Mouse (Mus musculus) forebrain, postnatal 0 days (tissue): ENCODE data around the gene Oprl1. TPM values are rescaled to one million over a fixed set of nuclear protein-coding genes. Genes with fewer than 3 reads are reported as not detected.
A peak's percentile ranks its signal among the peaks of the same experiment; 100 is the strongest.

ENCODE experiments used
- ATAC-seq: fragments of 200-750 bp; cut with Nextera tagmentation; 2 replicates; pipeline ENCODE4 v1.8.0; 2017; ENCODE audit warnings: mild to moderate bottlenecking, moderate library complexity
- DNase-seq: peaks from one replicate; pipeline ENCODE4 v3.0.0-alpha.2; 2015
- H3K27ac ChIP-seq: fragments of 300-500 bp; sonication (generic); 2 replicates; pipeline ENCODE4 v1.5.1; 2014; ENCODE audit warnings: low read depth, mild to moderate bottlenecking, antibody characterized with exemption, low read length, moderate library complexity, mixed read lengths
- H3K27me3 ChIP-seq: fragments of 300-500 bp; sonication (generic); 2 replicates; pipeline ENCODE4 v1.6.1; 2014; ENCODE audit warnings: mild to moderate bottlenecking, low read length, mixed read lengths; ENCODE audit not compliant: insufficient read depth
- H3K36me3 ChIP-seq: fragments of 300-500 bp; sonication (generic); 2 replicates; pipeline ENCODE4 v1.6.1; 2014; ENCODE audit warnings: mild to moderate bottlenecking, moderate library complexity; ENCODE audit not compliant: insufficient read depth
- H3K4me1 ChIP-seq: fragments of 300-500 bp; sonication (generic); 2 replicates; pipeline ENCODE4 v1.6.1; 2014; ENCODE audit warnings: antibody characterized with exemption; ENCODE audit not compliant: insufficient read depth
- H3K4me2 ChIP-seq: fragments of 300-500 bp; sonication (generic); 2 replicates; pipeline ENCODE4 v1.6.1; 2014; ENCODE audit warnings: low read depth, mild to moderate bottlenecking, moderate library complexity
- H3K4me3 ChIP-seq: fragments of 300-500 bp; sonication (generic); 2 replicates; pipeline ENCODE4 v1.5.1; 2014; ENCODE audit warnings: low read depth, low read length, mixed read lengths
- H3K9ac ChIP-seq: fragments of 300-500 bp; sonication (generic); 2 replicates; pipeline ENCODE4 v1.6.1; 2014; ENCODE audit warnings: mild to moderate bottlenecking
- H3K9me3 ChIP-seq: fragments of 300-500 bp; sonication (generic); 2 replicates; pipeline ENCODE4 v1.6.1; 2016; ENCODE audit warnings: low read length
- CTCF ChIP-seq: sonication (generic); IDR thresholded peaks from 2 replicates; pipeline ENCODE4 v1.5.1; 2016; ENCODE audit warnings: antibody characterized with exemption, control low read depth, low read depth
- WGBS: fragments of 180-500 bp; shearing (Covaris S2); extraction: QIAGEN DNeasy Blood & Tissue Kit; methylation state at CpG from one replicate; pipeline ENCODE4 v1.1.7; 2014; 5-methylcytosine and 5-hydroxymethylcytosine counted together
- polyA plus RNA-seq: library from polyadenylated mRNA; unstranded; fragments of >200 nt; fragmentation: Nextera tagmentation; extraction: Ambion mirVana; gene quantifications from 2 replicates; pipeline ENCODE4 v1.2.1, GENCODE M21; 2015
- total RNA-seq: library from RNA; depleted of rRNA; stranded (reverse); fragments of >200 nt; gene quantifications from 2 replicates; pipeline ENCODE4 v1.2.3, GENCODE M21; 2014

Oprl1 gene
- total and polyA plus RNA-seq, 2 experiments from 2014 or later, result 62.5 to 134 TPM

DNA sequence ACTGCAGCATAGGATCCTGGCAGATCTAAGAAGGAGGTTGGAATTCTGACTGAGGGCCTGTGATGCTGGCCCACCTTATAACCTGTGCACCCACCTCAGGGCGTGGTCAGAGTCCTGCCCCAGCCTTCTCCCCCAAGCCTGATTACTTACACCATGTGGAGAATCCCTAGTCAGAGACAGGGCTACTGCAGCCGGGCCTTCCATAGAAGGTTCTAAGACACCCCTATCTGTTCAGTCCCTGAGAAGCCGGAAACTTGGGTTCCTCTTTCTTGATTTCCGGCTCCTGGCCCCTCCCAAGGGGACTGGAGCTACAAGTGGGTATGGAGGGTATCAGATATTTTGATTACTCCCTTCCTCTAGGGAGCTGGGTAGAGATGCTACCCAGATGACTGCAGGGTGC, 23.2 kb upstream of the Oprl1 start:
- Histone ChIP-seq H3K4me3 (no peak overlapping the region), H3K4me2 (no peak overlapping the region), H3K9me3 (no peaks in the 10 kb centered on the region), H3K36me3 (peaks cover 29% of the 10 kb centered on the region), H3K9ac (no peak overlapping the region), H3K27ac (no peak overlapping the region), H3K4me1 (peaks cover 6% of the 10 kb centered on the region), H3K27me3 (no peaks in the 10 kb centered on the region)
- no peak for TF ChIP-seq CTCF
- 93% methylated on average over 4 of the region's 4 CpGs for WGBS
- ATAC-seq (no peak), DNase-seq (no peak)

DNA sequence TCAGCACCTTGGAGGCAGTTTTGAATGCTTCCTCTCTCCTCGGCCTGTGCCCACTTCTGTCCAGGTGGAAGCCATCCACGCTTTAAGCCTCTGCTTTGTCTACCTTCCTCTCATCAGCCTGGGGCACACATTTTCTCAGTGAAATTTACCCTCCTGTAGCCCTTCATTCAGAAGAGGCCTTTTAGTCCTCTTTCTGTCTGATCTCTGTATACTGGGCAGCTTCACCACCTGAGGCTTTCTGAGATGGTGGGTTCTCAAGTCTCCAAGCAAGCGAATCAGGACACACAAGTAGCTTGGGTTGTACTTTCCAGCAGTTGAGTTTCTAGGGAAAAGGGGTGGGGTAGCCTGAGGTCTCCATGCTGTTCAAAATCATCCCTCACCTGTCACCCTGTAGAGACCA, 22.5 kb upstream of the Oprl1 start:
- Histone ChIP-seq H3K9ac (no peak overlapping the region), H3K4me3 (no peak overlapping the region)

DNA sequence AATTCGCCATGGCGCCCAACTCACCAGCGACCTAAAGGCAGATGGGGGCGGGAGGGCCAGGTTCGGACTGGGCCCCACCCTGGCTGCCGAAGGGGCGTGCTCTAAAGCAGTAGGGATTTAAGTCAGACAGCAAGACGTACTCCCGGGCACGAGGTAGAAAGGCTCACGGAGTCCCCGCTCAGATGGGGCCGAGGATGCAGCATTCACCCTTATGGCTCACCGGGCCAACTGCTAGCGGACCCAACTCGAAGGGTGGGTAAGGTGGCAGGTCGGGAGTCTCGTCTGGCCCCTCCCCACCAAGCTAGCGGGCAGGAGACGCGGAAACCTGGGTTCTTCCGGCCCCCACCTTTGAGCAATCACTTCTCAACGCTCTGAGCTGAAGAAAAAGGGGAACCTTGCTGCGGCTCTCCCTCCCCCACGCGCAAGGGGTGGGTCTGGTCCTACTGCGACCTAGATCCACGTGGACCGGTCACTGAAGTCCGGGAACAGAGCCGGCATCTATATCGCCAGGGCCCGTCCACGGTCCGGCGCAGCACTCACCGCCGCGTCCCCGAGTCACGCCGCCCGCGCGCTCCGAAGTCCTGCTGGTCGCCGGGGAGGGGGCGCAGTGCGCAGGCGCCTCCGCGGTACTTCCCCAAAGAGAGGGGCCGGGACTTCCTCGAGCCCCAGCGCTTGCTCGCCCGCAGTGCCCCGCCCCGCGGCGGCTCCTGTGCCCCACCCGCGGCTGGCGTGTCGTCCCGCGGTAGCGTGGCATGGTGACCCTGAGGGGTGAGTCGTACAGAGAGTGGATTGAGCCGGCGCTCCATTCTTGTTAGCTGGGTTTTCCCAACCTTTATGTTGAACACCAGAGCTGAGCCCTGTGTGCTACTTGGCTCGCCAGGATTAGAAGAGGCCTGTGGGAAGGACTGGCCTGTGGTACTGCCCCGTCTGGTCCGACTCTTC, 21.2 kb upstream of the Oprl1 start, which contains the start of gene Rgs19:
Gene Rgs19, minus strand, starts transcription at position 639 of the 942 bp plus-strand sequence.
- 2% methylated on average over 69 of the region's 75 CpGs for WGBS

More for the DNA sequence above, 22.5 kb upstream of the Oprl1 start:
- Histone ChIP-seq H3K4me2 (peak overlapping the region; percentile 92), H3K9me3 (no peaks in the 10 kb centered on the region), H3K27ac (no peak overlapping the region), H3K27me3 (no peaks in the 10 kb centered on the region), H3K4me1 (peaks cover 6% of the 10 kb centered on the region), H3K36me3 (peaks cover 22% of the 10 kb centered on the region)
- TF ChIP-seq CTCF, result no peak
- DNase-seq, result no peak
- WGBS, result 93% methylated on average over 3 of the region's 3 CpGs
- ATAC-seq, result no peak

DNA sequence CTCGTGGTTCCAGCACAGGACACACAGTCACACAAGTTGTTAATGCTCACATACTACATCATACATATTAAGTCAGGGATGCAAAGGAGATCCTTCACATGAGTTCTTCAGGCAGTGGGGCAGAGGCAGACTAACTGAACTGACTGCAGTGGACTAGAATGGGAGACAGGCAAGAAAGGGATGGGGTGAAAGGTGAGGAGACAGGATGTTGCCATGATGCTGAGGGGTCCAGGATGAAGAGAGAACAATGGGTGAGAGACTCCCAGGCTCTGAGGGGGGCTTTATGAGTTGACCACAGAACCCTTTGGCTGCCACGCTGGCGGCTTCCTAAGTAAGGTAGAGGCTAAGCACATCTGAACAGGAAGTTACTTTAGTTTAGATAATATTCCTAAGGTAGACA, 20.2 kb upstream of the Oprl1 start:
- no peak overlapping the region for H3K9ac ChIP-seq
- H3K4me1 ChIP-seq, result peaks cover 6% of the 10 kb centered on the region
- no peak overlapping the region; the same call in 1 of the 2 replicates for H3K4me3 ChIP-seq
- H3K9me3 ChIP-seq, result no peaks in the 10 kb centered on the region
- H3K4me2 ChIP-seq, result peak overlapping the region; percentile 92; the same call in 1 of the 2 replicates
- TF ChIP-seq CTCF, result no peak
- H3K27me3 ChIP-seq, result no peaks in the 10 kb centered on the region
- no peak for ATAC-seq
- 86% methylated on average over 3 of the region's 3 CpGs for WGBS
- no peaks in the 10 kb centered on the region for H3K36me3 ChIP-seq
- no peak for DNase-seq
- no peak overlapping the region for H3K27ac ChIP-seq

More for the DNA sequence above, 21.2 kb upstream of the Oprl1 start, which contains the start of gene Rgs19:
- Histone ChIP-seq H3K27me3 (no peaks in the 10 kb centered on the region), H3K27ac (peak within 1 kb of the TSS; percentile 70), H3K9me3 (no peaks in the 10 kb centered on the region), H3K36me3 (peaks cover 9% of the 10 kb centered on the region), H3K4me3 (peak within 1 kb of the TSS; percentile 70), H3K9ac (peak within 1 kb of the TSS; percentile 63), H3K4me1 (peaks cover 6% of the 10 kb centered on the region), H3K4me2 (peak within 1 kb of the TSS; percentile 92)
- ATAC-seq (peak; percentile 86), DNase-seq (peak; percentile 83)
- TF ChIP-seq CTCF, result peak; percentile 31; the same call in 1 of the 2 replicates

DNA sequence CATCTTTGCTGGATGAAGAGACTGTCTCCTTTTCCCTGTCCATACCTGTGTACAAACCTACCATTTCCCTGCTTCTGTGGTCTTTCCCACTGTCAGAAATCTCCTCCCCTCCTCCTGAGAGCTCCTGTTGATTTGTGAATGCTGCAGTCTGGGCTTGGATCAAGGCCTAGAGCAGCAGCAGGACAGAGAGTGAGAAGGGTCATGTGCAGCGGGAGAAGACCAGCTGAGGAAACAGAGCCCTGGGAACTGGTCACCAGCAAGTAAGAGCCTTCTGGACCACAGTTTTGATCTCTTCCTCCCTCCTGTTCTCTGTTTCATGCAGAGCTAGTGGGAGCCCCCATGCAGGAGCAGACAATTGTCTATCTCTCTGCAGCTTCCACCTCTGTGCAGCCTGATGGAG, 19.0 kb upstream of the Oprl1 start:
- ATAC-seq (no peak), DNase-seq (no peak)
- no peaks in the 10 kb centered on the region for H3K27me3 ChIP-seq

DNA sequence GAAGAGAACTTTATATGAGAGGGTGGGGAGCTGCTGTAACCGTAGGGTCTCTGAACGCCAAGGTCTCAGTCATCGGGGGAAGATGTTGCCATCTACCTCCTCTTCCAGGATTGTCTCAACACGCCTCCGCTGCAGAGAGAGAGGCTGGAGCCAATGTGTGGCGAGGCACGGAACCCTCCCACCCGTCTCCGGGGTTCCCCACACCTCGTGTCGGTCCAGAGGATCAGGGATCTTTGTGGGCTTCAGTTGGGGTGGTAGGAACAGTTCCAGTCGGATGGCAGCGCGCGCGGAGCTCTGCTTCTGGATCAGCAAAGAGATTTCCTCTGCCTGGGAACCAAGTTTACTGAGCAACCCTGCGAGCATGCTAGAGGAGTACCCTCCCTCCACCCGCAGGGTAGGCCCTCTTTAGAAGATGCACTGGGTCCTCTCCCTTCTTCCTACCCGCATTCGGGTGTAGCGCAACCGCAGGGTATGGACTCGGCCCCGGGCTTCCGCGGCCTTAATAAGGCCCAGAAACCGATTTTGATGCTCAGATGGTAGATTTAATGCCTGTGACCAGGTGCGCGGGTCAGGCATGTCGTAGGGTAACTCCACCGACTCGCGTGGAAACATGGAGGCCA, 17.9 kb upstream of the Oprl1 start:
- Histone ChIP-seq H3K4me3 (no peak overlapping the region), H3K9me3 (no peaks in the 10 kb centered on the region), H3K4me1 (peaks cover 6% of the 10 kb centered on the region), H3K27ac (no peak overlapping the region), H3K4me2 (no peak overlapping the region), H3K27me3 (no peaks in the 10 kb centered on the region), H3K9ac (no peak overlapping the region), H3K36me3 (no peaks in the 10 kb centered on the region)
- TF ChIP-seq CTCF, result no peak
- ATAC-seq, result no peak
- no peak for DNase-seq
- WGBS, result 81% methylated on average over 33 of the region's 33 CpGs

More for the DNA sequence above, 19.0 kb upstream of the Oprl1 start:
- Histone ChIP-seq H3K36me3 (no peaks in the 10 kb centered on the region), H3K4me1 (peaks cover 6% of the 10 kb centered on the region), H3K9ac (no peak overlapping the region), H3K4me2 (no peak overlapping the region), H3K9me3 (no peaks in the 10 kb centered on the region), H3K4me3 (no peak overlapping the region), H3K27ac (no peak overlapping the region)
- TF ChIP-seq CTCF, result no peak
- WGBS, result 62% methylated on average over 1 of the region's 1 CpGs

DNA sequence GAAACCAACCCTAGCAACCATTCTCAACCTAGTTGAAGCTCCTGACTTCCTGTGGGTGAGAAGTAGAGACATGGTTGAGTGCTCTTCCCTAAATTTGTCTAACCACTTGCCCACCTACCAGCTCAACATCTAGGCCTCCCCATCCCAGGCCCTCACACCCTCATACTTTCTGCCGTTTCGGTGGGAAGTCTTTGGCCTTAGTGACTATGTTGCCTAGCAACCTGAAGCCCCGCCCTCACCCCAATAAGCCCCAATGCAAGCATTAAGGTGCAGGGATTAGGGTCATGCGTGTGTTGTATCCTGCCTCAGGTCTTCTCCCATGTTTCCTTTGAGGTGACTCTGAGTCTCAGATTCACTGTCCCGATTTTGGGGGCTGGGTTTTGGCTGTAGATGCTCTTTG, 16.6 kb upstream of the Oprl1 start, which contains the start of gene Lkaaear1:
Gene Lkaaear1, minus strand, starts transcription at position 202 of the 400 bp plus-strand sequence.
- no peak within 1 kb of the TSS for H3K9ac ChIP-seq
- no peaks in the 10 kb centered on the region for H3K36me3 ChIP-seq
- H3K27ac ChIP-seq, result no peak within 1 kb of the TSS
- no peak for ATAC-seq
- DNase-seq, result no peak
- H3K9me3 ChIP-seq, result no peaks in the 10 kb centered on the region
- WGBS, result 40% methylated on average over 5 of the region's 5 CpGs
- no peaks in the 10 kb centered on the region for H3K27me3 ChIP-seq
- no peak for TF ChIP-seq CTCF
- H3K4me1 ChIP-seq, result no peaks in the 10 kb centered on the region
- no peak within 1 kb of the TSS for H3K4me2 ChIP-seq
- no peak within 1 kb of the TSS for H3K4me3 ChIP-seq
